Mouse (Mus musculus) ES-Bruce4 (cell line): Measurements from ENCODE around the gene Wee2.

Source experiments
- CTCF ChIP-seq: IDR thresholded peaks from one replicate; pipeline ENCODE4 v1.8.1; 2011; ENCODE audit warnings: low read depth, low read length
- POLR2A ChIP-seq: IDR thresholded peaks from one replicate; pipeline ENCODE4 v1.8.1; 2011; ENCODE audit warnings: low read length; ENCODE audit not compliant: insufficient read depth

GRCm38 (mm10) chr6:40403640-40404285 lies 35.1 kb upstream of the Wee2 start:
- TF ChIP-seq POLR2A (no peak), CTCF (no peak)
